Mouse (Mus musculus) myocyte (in vitro differentiated cells): ENCODE results near the gene Tspo. TPM values are rescaled to one million over a fixed set of nuclear protein-coding genes. Genes with fewer than 3 reads are reported as not detected.
A peak's percentile ranks its signal among the peaks of the same experiment; 100 is the strongest.

Source experiments
- H3K27me3 ChIP-seq: one replicate; pipeline ENCODE4 v1.6.1; 2011; ENCODE audit not compliant: control insufficient read depth, insufficient read depth, insufficient read length
- H3K36me3 ChIP-seq: one replicate; pipeline ENCODE4 v1.6.1; 2011; ENCODE audit not compliant: control insufficient read depth, insufficient read depth
- H3K4me2 ChIP-seq: one replicate; pipeline ENCODE4 v1.6.1; 2011; ENCODE audit warnings: low read depth, control low read depth
- H3K4me3 ChIP-seq: one replicate; pipeline ENCODE4 v1.5.1; 2011; ENCODE audit warnings: mild to moderate bottlenecking, control low read depth, moderate library complexity
- H3K79me2 ChIP-seq: one replicate; pipeline ENCODE4 v1.6.1; 2011; ENCODE audit not compliant: control insufficient read depth, insufficient read depth
- H3ac ChIP-seq: one replicate; pipeline ENCODE4 v1.6.1; 2011; ENCODE audit not compliant: control insufficient read depth, insufficient read length
- CEBPB ChIP-seq: IDR thresholded peaks from 2 replicates; pipeline ENCODE4 v1.6.1; 2011; ENCODE audit warnings: mild to moderate bottlenecking, moderate library complexity; ENCODE audit not compliant: poor library complexity, insufficient read depth, severe bottlenecking
- E2F4 ChIP-seq: IDR thresholded peaks from one replicate; pipeline ENCODE4 v1.6.1; 2011; ENCODE audit warnings: mild to moderate bottlenecking, control low read depth, moderate library complexity; ENCODE audit not compliant: insufficient read depth
- MAX ChIP-seq: IDR thresholded peaks from one replicate; pipeline ENCODE4 v1.6.1; 2011; ENCODE audit warnings: low read depth, mild to moderate bottlenecking, control low read depth
- MYOD1 ChIP-seq, 3 experiments: IDR thresholded peaks; one replicate each; pipeline ENCODE4 v1.6.1; 2011; ENCODE audit warnings: control low read depth in 2 of 3, low read depth in 2 of 3, mild to moderate bottlenecking in 2 of 3, moderate library complexity in 1 of 3; ENCODE audit not compliant: insufficient read length in 2 of 3, control insufficient read depth in 1 of 3
- MYOG ChIP-seq, 3 experiments: IDR thresholded peaks; one replicate each; pipeline ENCODE4 v1.6.1; 2011; ENCODE audit warnings: control low read depth in 2 of 3, low read depth in 2 of 3, mild to moderate bottlenecking in 2 of 3; ENCODE audit not compliant: insufficient read length in 2 of 3, control insufficient read depth in 1 of 3, insufficient read depth in 1 of 3
- POLR2A ChIP-seq: IDR thresholded peaks from one replicate; pipeline ENCODE4 v1.6.1; 2011; ENCODE audit warnings: low read depth, mild to moderate bottlenecking, control low read depth, moderate library complexity; ENCODE audit not compliant: insufficient read length
- POLR2AphosphoS2 ChIP-seq: IDR thresholded peaks from one replicate; pipeline ENCODE4 v1.6.1; 2011; ENCODE audit warnings: low read depth, control low read depth; ENCODE audit not compliant: insufficient read length
- REST ChIP-seq: IDR thresholded peaks from one replicate; pipeline ENCODE4 v1.6.1; 2011; ENCODE audit warnings: mild to moderate bottlenecking, control low read depth, moderate library complexity; ENCODE audit not compliant: insufficient read depth, insufficient read length
- SRF ChIP-seq: IDR thresholded peaks from one replicate; pipeline ENCODE4 v1.6.1; 2011; ENCODE audit warnings: low read depth; ENCODE audit not compliant: control insufficient read depth, insufficient read length
- TCF12 ChIP-seq: IDR thresholded peaks from one replicate; pipeline ENCODE4 v1.6.1; 2011; ENCODE audit warnings: mild to moderate bottlenecking, control low read depth; ENCODE audit not compliant: poor library complexity, insufficient read depth, severe bottlenecking
- TCF3 ChIP-seq: IDR thresholded peaks from one replicate; pipeline ENCODE4 v1.6.1; 2011; ENCODE audit warnings: low read depth, control low read depth; ENCODE audit not compliant: insufficient read length
- USF1 ChIP-seq: IDR thresholded peaks from one replicate; pipeline ENCODE4 v1.6.1; 2011; ENCODE audit warnings: low read depth, mild to moderate bottlenecking, control low read depth, moderate library complexity
- polyA plus RNA-seq: library from polyadenylated mRNA; unstranded; fragments of >200 nt; fragmentation: generic; extraction: Trizol; gene quantifications from one replicate; pipeline ENCODE4 v1.2.1, GENCODE M21; 2012; ENCODE audit warnings: missing spikeins

The Tspo gene
- polyA plus RNA-seq, 1 experiment, result 937 TPM

GRCm38 (mm10) chr15:83594513-83595363, 31.3 kb downstream of the Tspo start, which contains the start of gene Ttll12:
Gene Ttll12, minus strand, starts transcription at chr15:83595157.
- TF ChIP-seq MYOD1 (IDR thresholded peaks at IDR 0.05; ENCODE audit: control insufficient read depth in 1 of 3, insufficient read length in 2 of 3, low read depth in 2 of 3), result no peak
- TF ChIP-seq SRF, result no peak
- TF ChIP-seq E2F4, result peak; percentile 46
- TF ChIP-seq POLR2A, result peak; percentile 89
- TF ChIP-seq POLR2AphosphoS2, result peak; percentile 80
- TF ChIP-seq USF1, result no peak
- TF ChIP-seq MAX, result no peak
- TF ChIP-seq CEBPB, result no peak
- TF ChIP-seq TCF3, result peak; percentile 6
- no peak for TF ChIP-seq REST
- peak in 2 of 3 experiments; percentile 13 to 54 for TF ChIP-seq MYOG (IDR thresholded peaks at IDR 0.05; ENCODE audit: control insufficient read depth in 1 of 3, insufficient read depth in 1 of 3, insufficient read length in 2 of 3, low read depth in 2 of 3)
- TF ChIP-seq TCF12, result no peak
- Histone ChIP-seq H3K36me3 (no peaks in the 10 kb centered on the region), H3K79me2 (peaks cover 49% of the 10 kb centered on the region), H3ac (peak within 1 kb of the TSS; percentile 56), H3K27me3 (no peaks in the 10 kb centered on the region), H3K4me2 (peak within 1 kb of the TSS; percentile 98), H3K4me3 (peak within 1 kb of the TSS; percentile 87)

- TF ChIP-seq MAX, result no peak
- no peak for TF ChIP-seq USF1
- no peak for TF ChIP-seq REST
- no peak for TF ChIP-seq POLR2A
- no peak for TF ChIP-seq MYOD1 (IDR thresholded peaks at IDR 0.05; ENCODE audit: control insufficient read depth in 1 of 3, insufficient read length in 2 of 3, low read depth in 2 of 3)
- TF ChIP-seq TCF12, result no peak
- no peak for TF ChIP-seq TCF3
- TF ChIP-seq POLR2AphosphoS2, result no peak
- TF ChIP-seq E2F4, result no peak
- no peak for TF ChIP-seq CEBPB
- no peak for TF ChIP-seq SRF
- TF ChIP-seq MYOG (IDR thresholded peaks at IDR 0.05; ENCODE audit: control insufficient read depth in 1 of 3, insufficient read depth in 1 of 3, insufficient read length in 2 of 3, low read depth in 2 of 3), result no peak
- peak overlapping the region; percentile 56 for H3ac ChIP-seq
- peak overlapping the region; percentile 87 for H3K4me3 ChIP-seq
- H3K79me2 ChIP-seq, result peaks cover 45% of the 10 kb centered on the region
- H3K36me3 ChIP-seq, result no peaks in the 10 kb centered on the region
- H3K27me3 ChIP-seq, result no peaks in the 10 kb centered on the region
- peak overlapping the region; percentile 93 for H3K4me2 ChIP-seq
Observed at GRCm38 (mm10) chr15:83595364-83595711, 31.9 kb downstream of the Tspo start.

- TF ChIP-seq SRF (no peak), MYOD1 (IDR thresholded peaks at IDR 0.05; ENCODE audit: control insufficient read depth in 1 of 3, insufficient read length in 2 of 3, low read depth in 2 of 3) (no peak), TCF12 (no peak), TCF3 (no peak), REST (no peak), CEBPB (no peak), POLR2A (no peak), POLR2AphosphoS2 (no peak), E2F4 (no peak), MAX (no peak), MYOG (IDR thresholded peaks at IDR 0.05; ENCODE audit: control insufficient read depth in 1 of 3, insufficient read depth in 1 of 3, insufficient read length in 2 of 3, low read depth in 2 of 3) (no peak), USF1 (no peak)
- Histone ChIP-seq H3K4me3 (no peak overlapping the region), H3ac (no peak overlapping the region), H3K4me2 (no peak overlapping the region), H3K36me3 (no peaks in the 10 kb centered on the region), H3K27me3 (no peaks in the 10 kb centered on the region), H3K79me2 (peaks cover 30% of the 10 kb centered on the region)
Observed at GRCm38 (mm10) chr15:83596833-83597232, 33.4 kb downstream of the Tspo start.

- H3K79me2 ChIP-seq, result no peaks in the 10 kb centered on the region
- no peak for TF ChIP-seq SRF
- TF ChIP-seq POLR2AphosphoS2, result no peak
- TF ChIP-seq MYOG (IDR thresholded peaks at IDR 0.05; ENCODE audit: control insufficient read depth in 1 of 3, insufficient read depth in 1 of 3, insufficient read length in 2 of 3, low read depth in 2 of 3), result no peak
- H3K4me2 ChIP-seq, result no peak overlapping the region
Observed at GRCm38 (mm10) chr15:83601185-83601584, 37.8 kb downstream of the Tspo start.

More at GRCm38 (mm10) chr15:83601185-83601584, 37.8 kb downstream of the Tspo start:
- H3K4me3 ChIP-seq, result no peak overlapping the region
- H3K36me3 ChIP-seq, result no peaks in the 10 kb centered on the region
- H3K27me3 ChIP-seq, result no peaks in the 10 kb centered on the region
- H3ac ChIP-seq, result no peak overlapping the region
